Comparison of ENCODE assay signal across 35 mouse cellular contexts in the genomic region with DNA sequence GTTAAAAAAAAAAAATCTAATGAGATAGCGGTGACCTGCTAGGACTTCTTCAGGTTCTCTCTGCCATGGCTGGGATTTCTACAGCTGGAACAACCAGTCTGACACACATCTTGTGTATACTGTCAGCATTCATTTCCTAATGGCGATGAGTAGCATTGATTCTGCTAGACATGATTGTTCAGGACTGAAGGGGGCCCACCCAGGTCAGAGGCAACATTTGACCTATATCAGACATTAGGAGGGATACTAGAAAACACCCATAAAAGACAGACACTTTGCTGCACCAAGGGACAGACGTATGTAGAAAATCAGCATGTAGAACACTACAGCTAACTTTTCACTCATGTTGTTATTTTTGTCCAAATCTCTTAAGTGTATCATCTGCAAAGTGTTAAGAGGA.
"Had no signal": no experiment of that assay in that cellular context is flagged by ENCODE, and none has a peak within 500 bp of the region (broad histone marks: within the 10 kb centered on the region; RNA-seq: fewer than 3 reads in every experiment).

No protein-coding gene starts in this region.

- H3K27me3 ChIP-seq: heart, embryonic 13.5 days; heart, embryonic 15.5 days; hindbrain, embryonic 12.5 days; hindbrain, embryonic 13.5 days; hindbrain, embryonic 15.5 days; intestine, embryonic 15.5 days; kidney, embryonic 15.5 days had no signal

- H3K4me3 ChIP-seq: heart, embryonic 10.5 days; heart, embryonic 13.5 days; heart, embryonic 15.5 days; hindbrain, embryonic 10.5 days; hindbrain, embryonic 12.5 days; hindbrain, embryonic 13.5 days; hindbrain, embryonic 15.5 days; intestine, embryonic 15.5 days; kidney, embryonic 15.5 days; layer of hippocampus, adult 2 months; left cerebral cortex, adult 2 months had no signal

- H3K4me2 ChIP-seq: heart, embryonic 11.5 days; heart, embryonic 13.5 days; heart, embryonic 15.5 days; hindbrain, embryonic 12.5 days; hindbrain, embryonic 13.5 days; hindbrain, embryonic 14.5 days; hindbrain, embryonic 15.5 days; intestine, embryonic 15.5 days; kidney, embryonic 15.5 days had no signal

- H3K36me3 ChIP-seq: heart, embryonic 10.5 days; heart, embryonic 13.5 days; heart, embryonic 15.5 days; hindbrain, embryonic 10.5 days; hindbrain, embryonic 12.5 days; hindbrain, embryonic 13.5 days; hindbrain, embryonic 15.5 days; intestine, embryonic 15.5 days; kidney, embryonic 15.5 days had no signal

- H3K9ac ChIP-seq: heart, embryonic 13.5 days; heart, embryonic 15.5 days; hindbrain, embryonic 12.5 days; hindbrain, embryonic 13.5 days; hindbrain, embryonic 14.5 days; hindbrain, embryonic 15.5 days; intestine, embryonic 15.5 days; kidney, embryonic 15.5 days had no signal

- DNase-seq: heart, postnatal 10 days; heart, postnatal 14 days; heart, postnatal 36 days; heart, postnatal 4 days; kidney, adult 11 months; kidney, adult 18-20 months; kidney, adult 2 months; kidney, adult 8-10 months; kidney, adult 9 months; kidney, postnatal 10 days; kidney, postnatal 14 days; kidney, postnatal 25 days; kidney, postnatal 36 days; kidney, postnatal 4 days; layer of hippocampus, adult 9-11 months; layer of hippocampus, postnatal 36 days had no signal

- H3K4me1 ChIP-seq: heart, embryonic 10.5 days; heart, embryonic 13.5 days; heart, embryonic 15.5 days; intestine, embryonic 15.5 days; kidney, embryonic 15.5 days had no signal

- ATAC-seq: hindbrain, embryonic 16.5 days; hindbrain, postnatal 0 days; inflammation-experienced regulatory T-cells, adult 6 months; intestine, embryonic 15.5 days; intestine, embryonic 16.5 days; intestine, postnatal 0 days had no signal

- H3K27ac ChIP-seq: heart, embryonic 10.5 days; heart, embryonic 13.5 days; heart, embryonic 15.5 days; hindbrain, embryonic 10.5 days; hindbrain, embryonic 12.5 days; hindbrain, embryonic 13.5 days; hindbrain, embryonic 14.5 days; hindbrain, postnatal 0 days; intestine, embryonic 15.5 days; kidney, embryonic 15.5 days; kidney, postnatal 0 days; layer of hippocampus, adult 2 months; left cerebral cortex, adult 2 months had no signal

- H3K9me3 ChIP-seq: heart, embryonic 10.5 days; heart, embryonic 13.5 days; heart, embryonic 15.5 days; hindbrain, embryonic 10.5 days; hindbrain, embryonic 12.5 days; hindbrain, embryonic 13.5 days; hindbrain, embryonic 15.5 days; intestine, embryonic 15.5 days; kidney, embryonic 15.5 days had no signal
